Mouse (Mus musculus): Measurements from ENCODE around the gene Mafk.

GRCm38 (mm10) chr5:139801880-139802279 lies 10.6 kb downstream of the Mafk start:
- TF ChIP-seq CTCF (IDR thresholded peaks at IDR 0.05; ENCODE audit: low read depth, low read length) (no peak), POLR2A (IDR thresholded peaks at IDR 0.05; ENCODE audit: extremely low read depth, insufficient read depth, low read length) (no peak)

Data from liver, adult 2 months (tissue).